Mouse (Mus musculus): ENCODE data around the gene Brms1. TPM values are rescaled to one million over a fixed set of nuclear protein-coding genes. Genes with fewer than 3 reads are reported as not detected.

Gene Brms1
- total RNA-seq, 2 experiments from 2014 or later, result 26.7 to 29.9 TPM

DNA sequence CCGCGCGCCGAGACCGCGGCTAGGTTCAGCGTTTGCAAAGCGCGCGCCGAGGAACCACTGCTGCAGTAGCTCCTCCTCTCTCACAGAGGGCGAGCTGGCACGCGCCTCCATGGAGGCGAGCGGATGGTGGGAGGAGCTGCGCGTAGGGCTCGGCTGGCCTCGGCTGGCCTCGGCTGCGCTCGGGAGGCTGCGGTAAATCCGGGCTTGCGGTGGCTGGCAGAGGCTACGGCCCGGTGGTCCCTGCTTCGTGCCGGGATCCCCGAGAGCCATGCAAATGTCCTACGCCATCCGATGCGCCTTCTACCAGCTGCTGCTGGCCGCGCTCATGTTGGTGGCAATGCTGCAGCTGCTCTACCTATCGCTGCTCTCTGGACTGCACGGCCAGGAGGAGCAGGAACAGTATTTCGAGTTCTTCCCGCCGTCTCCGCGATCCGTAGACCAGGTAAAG, 2.4 kb upstream of the Brms1 start, which contains the start of the genes B4gat1 and AC124502.3:
Gene B4gat1, plus strand, starts transcription at position 118 of the 448 bp plus-strand sequence.
Gene AC124502.3, plus strand, starts transcription at position 183 of the 448 bp plus-strand sequence.
- peak; percentile 93 to 94 for DNase-seq

DNA sequence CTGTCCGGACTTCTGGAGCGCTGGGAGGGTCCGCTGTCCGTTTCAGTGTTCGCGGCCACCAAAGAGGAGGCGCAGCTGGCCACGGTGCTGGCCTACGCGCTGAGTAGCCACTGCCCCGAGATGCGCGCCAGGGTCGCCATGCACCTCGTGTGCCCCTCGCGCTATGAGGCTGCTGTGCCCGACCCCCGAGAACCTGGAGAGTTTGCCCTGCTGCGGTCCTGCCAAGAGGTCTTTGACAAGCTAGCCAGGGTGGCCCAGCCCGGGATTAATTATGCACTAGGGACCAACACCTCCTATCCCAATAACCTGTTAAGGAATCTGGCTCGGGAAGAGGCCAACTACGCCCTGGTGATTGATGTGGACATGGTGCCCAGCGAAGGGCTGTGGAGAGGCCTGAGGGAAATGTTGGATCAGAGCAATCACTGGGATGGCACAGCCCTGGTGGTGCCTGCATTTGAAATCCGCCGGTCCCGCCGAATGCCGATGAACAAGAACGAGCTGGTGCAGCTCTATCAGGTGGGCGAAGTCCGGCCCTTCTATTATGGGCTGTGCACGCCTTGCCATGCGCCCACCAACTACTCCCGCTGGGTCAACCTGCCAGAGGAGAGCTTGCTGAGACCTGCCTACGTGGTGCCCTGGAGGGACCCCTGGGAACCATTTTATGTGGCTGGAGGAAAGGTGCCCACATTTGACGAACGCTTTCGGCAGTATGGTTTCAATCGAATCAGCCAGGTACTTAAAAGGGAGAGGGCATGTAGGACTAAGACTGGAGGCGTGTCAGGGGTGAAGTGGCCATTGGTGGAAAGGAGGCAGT, 1.6 kb upstream of the Brms1 start:
- DNase-seq, result peak; percentile 22 to 31

DNA sequence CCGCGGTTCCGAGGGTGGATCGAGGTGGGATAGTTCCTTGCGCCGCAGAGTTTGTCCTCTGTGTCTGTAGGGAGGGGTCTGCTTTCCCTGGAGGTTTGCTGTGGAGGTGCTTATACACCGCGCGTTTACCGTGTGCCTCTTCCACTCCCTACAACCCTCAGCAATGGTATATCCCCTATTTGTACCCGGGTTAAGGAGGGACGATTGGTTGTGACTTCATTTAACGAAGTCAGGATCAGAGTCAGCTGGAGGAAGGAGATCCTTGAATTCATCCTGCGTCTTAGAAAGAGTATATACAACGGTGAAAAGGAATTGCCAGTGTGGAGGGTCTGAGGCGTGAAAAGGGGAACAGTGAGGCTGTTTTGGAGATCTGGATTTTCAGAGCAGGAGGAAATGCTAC, 434 bp downstream of the Brms1 start:
- DNase-seq, result no peak

DNA sequence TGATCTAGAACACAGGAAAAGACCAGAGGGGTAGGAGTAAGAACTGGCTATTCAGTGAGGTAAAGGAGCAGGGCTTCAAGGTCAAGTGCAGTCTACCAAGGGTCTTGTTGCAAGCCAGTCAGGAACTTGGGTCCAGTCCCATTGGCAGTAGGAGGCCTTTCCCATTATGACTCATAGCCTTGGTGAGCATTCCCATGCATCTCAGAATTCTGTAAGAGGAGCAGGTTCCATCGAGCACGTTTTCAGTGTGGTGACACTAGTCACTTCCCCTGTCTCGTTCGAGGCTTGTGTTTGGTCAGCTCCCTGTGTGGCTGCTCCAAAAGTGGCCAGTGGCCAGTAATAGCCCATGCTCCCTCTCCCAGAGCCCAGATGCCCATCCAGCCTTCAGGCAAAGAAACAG, 4.4 kb downstream of the Brms1 start:
- no peak for DNase-seq

DNA sequence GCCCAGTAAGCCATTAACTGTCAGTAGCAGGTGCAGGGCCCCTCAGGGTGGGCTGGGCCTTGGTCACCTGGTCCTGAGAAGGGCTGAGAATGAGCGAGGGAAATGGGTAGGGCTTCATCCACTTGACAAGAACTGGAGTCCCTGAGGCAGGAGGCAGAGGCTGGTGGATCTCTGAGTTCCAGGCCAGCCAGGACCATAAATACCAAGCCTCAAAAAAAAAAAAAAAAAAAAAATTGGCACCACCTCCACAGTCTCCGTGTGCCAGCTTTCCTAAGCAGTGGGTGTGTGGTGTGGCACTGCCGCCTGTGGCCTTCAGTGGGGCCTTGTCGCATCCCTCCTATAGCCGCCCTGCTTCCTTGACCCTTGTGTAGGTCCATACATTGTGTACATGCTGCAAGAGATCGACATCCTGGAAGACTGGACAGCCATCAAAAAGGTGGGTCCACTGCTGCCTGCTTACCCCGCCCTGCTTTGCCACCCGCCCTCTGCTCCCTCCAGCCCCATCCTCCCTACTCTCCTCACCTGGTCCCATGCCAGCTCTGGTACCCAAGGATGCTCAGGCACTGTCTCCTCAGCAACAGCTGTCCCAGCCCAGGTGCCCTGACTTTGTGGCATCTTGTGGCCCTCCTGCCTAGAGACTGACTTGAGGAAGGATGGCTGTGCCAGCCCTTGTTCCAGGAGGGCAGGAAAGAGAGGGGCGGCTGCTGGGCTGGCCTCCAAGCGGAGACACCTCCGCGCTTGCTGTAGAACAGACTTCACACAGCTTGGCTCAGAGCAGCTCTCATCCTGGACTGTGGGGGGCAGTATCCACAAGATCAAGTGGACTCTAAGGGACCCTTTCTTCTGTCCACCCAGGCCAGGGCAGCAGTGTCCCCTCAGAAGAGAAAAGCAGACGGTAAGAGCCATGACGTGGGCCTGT, 7.2 kb downstream of the Brms1 start:
- no peak for DNase-seq

DNA sequence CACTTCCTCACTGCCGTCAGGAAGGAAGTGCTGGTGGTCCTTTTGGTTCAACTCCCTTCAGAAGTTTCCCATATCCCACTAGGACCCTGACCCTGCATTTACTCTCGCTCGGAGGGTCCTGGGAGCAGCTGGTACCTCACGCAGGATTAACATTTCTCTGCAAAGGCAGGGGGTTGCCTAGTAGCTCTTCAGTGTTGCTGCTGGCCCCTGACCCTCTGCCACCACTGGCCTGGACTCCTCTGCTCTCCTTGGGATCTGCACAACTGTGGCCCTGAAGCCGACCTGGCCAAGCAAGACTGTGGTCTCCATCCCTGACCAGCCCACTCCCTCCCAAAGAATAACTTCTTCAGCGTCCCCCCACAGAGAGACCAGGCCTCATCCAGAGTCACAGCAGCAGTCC, 8.2 kb downstream of the Brms1 start:
- no peak for DNase-seq

DNA sequence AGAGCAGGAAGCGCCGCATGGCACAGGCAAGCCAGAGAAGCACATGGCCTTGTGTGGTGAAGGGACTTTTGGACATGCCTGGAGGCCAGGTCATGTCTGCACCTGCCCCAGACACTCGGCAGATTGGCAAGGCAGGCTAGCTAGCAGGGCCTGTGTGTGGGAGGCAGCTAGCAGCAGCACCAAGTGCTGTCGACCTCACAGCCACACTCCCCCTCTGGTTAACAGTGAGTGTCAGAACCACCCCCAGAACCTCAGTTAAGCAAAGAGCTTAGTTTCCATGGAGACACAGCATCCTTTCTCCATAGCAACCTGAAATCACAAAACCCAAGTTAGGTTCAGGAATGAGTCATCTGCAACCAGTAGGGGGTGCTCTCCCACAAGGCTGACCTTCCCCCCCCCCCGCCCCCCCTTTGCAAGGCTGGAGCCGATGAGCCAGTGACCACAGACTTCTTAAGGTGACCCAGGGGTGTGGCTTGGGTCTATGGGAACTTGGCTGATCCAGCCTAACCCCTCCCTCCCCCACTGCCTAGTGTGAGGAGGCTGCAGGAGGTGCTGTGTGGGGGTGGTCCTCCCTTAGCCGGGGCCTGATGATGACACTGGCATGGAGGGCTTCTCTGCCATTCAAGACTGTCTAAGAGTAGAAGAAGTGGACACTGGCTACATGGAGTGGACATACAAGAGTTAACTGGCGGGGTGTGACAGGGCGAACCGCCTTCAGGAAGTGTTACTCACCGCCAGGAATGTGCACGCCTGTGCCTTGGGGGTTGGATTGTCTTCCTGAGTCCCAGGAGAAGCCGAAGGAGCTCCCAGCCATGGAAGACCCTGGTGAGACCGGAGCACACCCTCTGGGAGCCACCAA, 9.1 kb downstream of the Brms1 start, which contains the start of gene Rin1:
Gene Rin1, plus strand, starts transcription at position 435 of the 859 bp plus-strand sequence.
- peak; percentile 69 to 71 for DNase-seq

DNA sequence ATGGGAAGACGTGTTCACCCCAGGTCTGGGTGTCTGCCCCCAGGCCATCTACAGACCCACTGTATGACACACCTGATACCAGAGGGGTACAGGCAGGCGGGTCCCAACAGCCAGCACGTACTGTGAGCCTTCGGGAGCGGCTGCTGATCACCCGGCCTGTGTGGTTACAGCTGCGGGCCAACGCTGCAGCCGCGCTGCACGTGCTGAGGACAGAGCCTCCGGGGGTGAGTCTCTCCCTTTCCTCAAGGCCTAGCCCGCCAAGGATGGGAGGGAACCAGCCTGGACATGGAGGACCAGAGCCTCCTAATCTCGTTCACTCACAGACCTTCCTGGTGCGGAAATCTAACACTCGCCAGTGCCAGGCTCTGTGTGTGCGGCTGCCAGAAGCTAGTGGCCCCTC, 9.9 kb downstream of the Brms1 start:
- DNase-seq, result peak; percentile 48 to 55

DNA sequence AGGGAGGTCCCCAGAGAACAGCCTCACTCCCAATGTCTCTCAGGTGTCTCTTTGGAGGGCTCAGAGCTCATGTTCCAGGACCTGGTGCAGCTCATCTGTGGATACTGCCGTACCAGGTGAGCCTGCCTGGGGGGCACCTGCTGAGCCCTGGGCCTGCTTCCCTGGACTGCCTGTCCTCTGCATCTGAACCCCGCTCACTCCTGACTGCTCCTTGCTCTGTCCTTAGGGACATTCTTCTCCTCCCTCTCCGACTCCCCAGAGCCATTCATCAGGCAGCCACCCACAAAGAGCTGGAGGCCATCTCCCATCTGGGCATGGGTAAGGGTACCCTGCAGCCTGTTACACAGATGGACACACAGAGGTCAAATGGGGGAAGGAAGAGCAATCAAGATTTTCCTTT, 10.4 kb downstream of the Brms1 start:
- no peak for DNase-seq

DNA sequence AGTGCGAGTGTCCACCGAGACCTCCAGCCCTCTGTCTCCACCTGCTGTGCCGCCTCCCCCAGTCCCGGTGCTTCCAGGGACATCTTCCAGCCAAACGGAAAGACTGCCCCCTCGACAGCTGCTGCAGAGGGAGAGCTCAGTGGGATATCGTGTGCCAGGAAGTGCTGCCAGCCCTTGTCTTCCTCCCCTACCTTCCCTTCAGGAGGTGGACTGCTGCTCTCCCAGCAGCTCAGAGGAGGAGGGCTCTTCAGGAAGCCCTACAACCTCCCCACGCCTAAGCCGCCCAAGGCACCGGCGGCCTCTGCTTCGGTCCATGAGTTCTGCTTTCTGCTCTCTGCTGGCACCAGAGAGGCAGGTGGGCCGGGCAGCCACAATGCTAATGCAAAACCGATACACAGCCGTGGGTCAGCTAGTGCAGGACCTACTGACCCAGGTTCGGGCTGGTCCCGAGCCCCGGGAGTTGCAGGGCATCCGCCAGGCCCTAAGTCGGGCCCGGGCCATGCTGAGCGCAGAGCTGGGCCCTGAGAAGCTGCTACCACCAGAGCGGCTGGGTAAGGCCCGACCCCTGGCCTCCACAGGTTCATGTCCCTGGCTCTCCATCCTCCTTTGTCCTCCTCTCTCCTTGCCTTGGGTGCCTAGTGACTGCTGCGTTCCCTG, 11.1 kb downstream of the Brms1 start:
- DNase-seq, result no peak

DNA sequence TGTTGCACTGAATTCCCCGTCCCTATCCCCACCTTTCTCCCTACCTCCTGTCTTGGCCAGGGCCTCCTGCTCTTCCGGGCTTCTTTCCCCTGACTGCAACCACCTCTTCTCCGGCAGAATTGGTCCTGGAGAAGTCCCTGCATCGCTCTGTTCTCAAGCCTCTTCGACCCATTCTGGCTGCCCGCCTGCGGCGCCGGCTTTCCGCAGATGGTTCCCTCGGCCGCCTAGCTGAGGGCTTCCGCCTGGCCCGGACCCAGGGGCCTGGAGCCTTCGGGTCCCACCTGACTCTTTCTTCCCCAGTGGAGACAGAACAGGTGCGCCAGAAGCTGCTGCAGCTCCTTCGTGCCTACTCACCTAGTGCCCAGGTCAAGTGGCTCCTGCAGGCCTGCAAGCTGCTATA, 11.7 kb downstream of the Brms1 start:
- DNase-seq, result no peak

DNA sequence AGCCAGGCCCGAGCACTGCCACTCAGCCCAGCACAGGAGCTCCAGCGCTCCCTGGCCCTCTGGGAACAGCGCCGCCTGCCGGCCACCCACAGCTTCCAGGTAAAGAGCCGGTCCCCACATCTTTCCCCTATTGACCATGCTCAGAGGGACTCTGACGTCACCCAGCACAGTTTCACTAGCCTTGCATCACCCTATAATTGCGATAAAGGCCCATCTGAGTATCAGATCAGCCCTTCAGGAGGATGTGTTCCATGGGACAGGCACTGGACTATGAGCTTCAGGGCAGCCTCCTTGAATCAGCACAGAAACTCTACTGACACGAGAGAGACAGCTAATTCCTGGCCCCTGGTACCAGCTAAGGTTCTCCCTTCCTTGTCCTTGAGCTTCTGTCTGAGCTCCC, 12.8 kb downstream of the Brms1 start:
- peak; percentile 67 to 80 for DNase-seq

DNA sequence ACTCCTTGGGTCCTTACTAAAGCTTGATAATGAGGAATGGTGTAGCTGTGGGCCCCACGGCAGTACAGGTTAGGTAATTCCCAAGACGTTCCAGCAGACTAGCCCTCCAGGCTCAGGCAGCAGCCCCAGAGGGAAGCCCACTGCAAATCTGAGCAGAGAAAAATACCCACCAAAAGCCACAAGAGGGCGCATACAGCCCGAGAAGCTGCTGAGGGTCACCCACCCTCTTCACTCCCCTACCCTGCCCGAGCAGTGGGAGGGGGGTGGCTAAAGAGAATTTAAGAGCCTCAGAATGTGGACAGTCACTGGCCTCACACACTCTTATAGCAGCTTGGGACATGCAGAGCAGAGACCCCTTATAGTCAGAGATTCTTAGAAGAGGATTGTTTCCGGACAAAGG, 15.1 kb downstream of the Brms1 start:
- no peak for DNase-seq

DNA sequence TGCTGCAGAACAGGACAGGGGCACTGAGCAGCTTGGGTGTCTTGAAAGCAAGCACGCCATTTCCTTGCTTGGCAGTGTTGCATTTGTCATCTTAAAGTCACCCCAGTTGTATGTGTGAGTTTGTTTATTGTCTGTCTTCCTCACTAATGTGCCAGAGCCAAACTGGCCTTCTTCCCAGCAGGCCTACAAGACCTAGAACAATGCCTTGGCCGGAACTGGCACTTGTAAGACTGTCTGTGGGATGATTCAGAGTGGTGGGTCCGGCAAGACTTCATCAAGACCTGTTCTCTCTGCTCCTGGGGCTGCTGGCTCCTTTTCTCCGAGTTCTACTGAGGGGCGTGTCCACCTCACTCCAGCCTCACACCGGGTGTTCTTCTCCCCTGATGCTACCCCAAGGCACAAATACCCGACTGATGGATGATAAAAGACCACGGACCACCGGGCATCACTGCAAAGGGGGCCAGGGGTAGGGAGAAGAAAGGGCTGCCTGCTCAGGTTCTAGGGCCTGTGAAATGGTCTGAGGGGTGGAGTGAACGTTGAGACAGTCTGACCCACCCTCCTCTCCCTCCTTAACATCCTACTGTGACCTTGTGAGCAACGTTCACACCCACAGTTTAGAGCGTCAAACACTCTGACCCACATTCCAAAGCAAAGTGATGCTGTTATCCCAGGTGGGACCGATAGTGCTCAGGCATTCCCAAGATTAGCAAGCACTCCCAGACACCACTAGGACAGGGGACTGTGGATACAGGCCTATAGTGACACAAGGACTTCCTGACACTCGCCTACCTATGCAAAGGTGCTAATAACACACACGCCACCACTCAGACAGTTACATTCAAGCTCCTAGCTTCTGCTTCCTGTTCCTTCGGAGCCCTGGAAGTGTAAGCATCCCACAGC, 17.0 kb downstream of the Brms1 start:
- no peak for DNase-seq

DNA sequence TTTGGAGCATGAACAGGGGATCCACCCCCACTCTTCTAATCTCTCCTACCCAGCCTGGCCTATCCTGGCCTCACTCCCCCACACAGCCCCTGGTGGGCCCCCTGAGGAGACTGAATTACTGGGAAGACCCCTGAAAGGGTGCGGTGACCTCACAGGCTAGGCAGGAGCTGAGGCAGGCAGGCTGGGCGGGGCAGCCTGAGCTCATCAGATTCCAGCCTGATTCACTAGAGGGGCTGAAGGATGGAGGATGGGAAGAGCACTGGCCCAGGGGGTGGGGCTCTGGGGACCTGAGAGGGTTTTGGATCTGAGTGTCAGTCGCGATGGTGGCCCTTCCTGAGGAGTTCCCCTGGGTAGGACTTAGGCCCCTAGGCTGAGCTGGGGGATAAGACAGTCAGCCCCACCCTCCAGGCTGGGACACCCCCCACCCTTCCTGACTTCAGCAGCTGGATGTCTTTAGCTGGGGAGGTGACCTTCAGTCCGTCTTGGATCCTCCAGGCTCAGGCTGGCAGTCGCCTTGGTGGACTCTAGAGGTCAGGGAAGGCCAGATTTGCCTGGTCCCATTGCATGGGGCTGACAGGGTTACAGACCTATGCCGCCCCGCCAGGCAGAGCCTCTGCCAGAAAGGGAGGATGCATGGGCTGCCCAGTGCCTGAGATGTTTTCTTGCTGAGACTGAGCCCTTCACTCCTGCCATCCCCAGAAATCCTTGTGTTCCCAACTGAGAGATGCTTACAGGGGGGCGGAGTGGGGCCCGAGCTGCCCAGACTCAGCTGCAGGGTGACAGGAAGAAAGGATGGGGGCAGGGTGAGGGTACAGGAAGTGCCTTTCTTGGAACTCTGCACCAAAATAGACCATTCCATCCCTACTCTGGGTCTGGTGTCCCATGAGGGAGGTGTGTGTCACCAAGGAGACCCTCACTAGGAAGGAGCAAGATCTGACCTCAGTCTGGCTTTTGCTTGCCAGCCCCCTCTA, 17.9 kb downstream of the Brms1 start:
- DNase-seq, result no peak

DNA sequence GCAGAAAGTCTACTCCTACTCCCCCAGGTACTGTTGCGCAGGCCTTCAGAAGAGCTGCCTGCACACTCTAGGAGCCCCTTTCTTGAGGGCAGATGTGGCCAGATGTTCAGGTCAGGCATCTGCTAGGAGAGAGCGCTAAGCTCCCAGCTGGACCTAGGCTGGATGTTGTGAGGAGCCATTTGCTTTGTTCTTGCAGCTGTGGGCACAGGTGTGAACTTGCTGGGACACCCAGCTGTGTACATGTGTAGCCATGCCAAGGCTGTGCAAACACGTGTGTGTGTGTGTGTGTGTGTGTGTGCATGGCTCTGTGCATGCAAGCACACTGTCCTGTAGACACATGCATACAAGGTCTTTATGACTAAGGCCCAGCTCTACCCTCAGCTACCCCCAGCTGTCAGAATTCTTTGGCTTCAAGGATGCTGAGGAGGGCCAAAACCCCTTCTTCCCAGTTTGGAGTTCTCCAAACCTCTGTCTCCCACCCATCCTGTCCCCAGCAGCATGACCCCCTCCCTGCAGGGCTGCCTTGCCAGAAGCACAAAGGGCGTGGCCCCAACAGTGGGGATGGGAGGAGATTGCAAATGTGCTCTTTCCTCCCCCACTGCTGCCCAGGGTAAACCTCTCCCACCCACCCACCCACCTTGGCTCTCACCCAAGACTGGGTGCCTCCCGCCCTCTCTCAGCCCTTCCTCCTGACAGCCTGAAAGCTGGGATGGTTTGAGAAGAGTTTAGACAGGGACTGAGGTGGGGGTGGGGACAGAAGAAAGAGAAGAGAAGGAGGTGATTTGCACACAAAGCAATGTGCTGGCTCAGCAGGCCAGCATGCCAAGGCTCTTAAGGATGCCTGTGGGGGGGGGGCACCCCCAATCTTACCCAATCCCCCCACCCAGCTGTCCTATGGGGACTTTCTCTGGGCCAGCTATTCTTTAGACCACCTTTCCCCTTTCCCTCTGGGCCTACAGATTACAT, 19.5 kb downstream of the Brms1 start:
- DNase-seq, result no peak

DNA sequence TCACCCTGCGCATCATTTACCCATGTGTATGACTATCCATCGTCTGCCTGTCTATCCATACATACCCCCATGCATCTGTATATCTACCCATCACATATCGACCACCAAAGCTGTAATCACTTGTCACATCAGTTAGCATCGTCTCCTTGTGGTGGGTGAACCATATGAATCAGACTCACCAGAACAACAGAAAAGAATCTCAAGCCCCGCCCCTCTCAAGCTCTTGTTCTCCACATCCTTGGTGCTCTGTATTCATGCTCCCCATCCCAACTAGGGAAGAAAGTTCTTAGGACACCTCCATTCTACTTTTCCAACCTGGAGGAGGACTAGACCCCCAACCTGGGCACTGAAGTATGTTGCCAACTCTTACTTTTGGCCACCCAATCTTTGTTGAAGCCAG, 20.9 kb downstream of the Brms1 start:
- no peak for DNase-seq

DNA sequence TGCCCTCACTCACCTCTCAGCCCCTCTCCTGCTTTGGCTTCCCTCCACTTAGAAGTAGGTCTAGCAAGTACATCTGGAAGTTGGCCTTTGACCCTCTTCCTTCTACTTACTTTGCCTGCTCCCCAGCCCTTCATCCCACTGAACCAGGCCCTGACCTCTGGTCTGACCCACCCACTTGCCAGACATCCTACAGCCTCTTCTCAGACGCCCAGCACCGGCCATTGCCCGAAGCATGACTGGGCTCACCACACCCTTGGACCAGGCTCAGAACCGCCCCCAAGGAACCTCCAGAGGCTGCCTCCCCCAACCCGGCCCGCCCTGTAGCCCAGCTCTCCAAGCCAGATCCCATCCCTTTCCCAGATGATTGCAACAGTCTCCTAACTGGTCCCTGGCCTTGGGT, 21.3 kb downstream of the Brms1 start:
- no peak for DNase-seq

All from adrenal gland, postnatal 36 days (tissue).